Mouse (Mus musculus) hindbrain, postnatal 0 days (tissue): Measurements from ENCODE around the gene Itgb1bp1. TPM values are rescaled to one million over a fixed set of nuclear protein-coding genes. Genes with fewer than 3 reads are reported as not detected.
A peak's percentile ranks its signal among the peaks of the same experiment; 100 is the strongest.

ENCODE experiments used
- ATAC-seq: fragments of 200-750 bp; cut with Nextera tagmentation; 2 replicates; pipeline ENCODE4 v1.8.0; 2017; ENCODE audit warnings: mild to moderate bottlenecking, moderate TSS enrichment, moderate library complexity
- DNase-seq: peaks from one replicate; pipeline ENCODE4 v3.0.0-alpha.2; 2015; ENCODE audit warnings: low spot score
- H3K27ac ChIP-seq: fragments of 300-500 bp; sonication (generic); 2 replicates; pipeline ENCODE4 v1.5.1; 2014; ENCODE audit warnings: mild to moderate bottlenecking
- H3K27me3 ChIP-seq: fragments of 300-500 bp; sonication (generic); 2 replicates; pipeline ENCODE4 v1.6.1; 2014; ENCODE audit warnings: low read length, mixed read lengths; ENCODE audit not compliant: insufficient read depth
- H3K36me3 ChIP-seq: fragments of 300-500 bp; sonication (generic); 2 replicates; pipeline ENCODE4 v1.6.1; 2014; ENCODE audit warnings: low read length, mixed read lengths; ENCODE audit not compliant: insufficient read depth
- H3K4me1 ChIP-seq: fragments of 300-500 bp; sonication (generic); 2 replicates; pipeline ENCODE4 v1.6.1; 2014; ENCODE audit warnings: antibody characterized with exemption, low read length, mixed read lengths; ENCODE audit not compliant: insufficient read depth
- H3K4me2 ChIP-seq: fragments of 300-500 bp; sonication (generic); 2 replicates; pipeline ENCODE4 v1.6.1; 2014; ENCODE audit warnings: low read depth, mild to moderate bottlenecking, low read length, moderate library complexity, mixed read lengths
- H3K4me3 ChIP-seq: fragments of 300-500 bp; sonication (generic); 2 replicates; pipeline ENCODE4 v1.5.1; 2014; ENCODE audit warnings: low read length
- H3K9ac ChIP-seq: fragments of 300-500 bp; sonication (generic); replicated peaks from 2 replicates; pipeline ENCODE4 v1.6.1; 2014; ENCODE audit warnings: mild to moderate bottlenecking, low read length, moderate library complexity, mixed read lengths
- H3K9me3 ChIP-seq: fragments of 300-500 bp; sonication (generic); 2 replicates; pipeline ENCODE4 v1.6.1; 2016; ENCODE audit warnings: low read length, mixed read lengths
- CTCF ChIP-seq: IDR thresholded peaks from 2 replicates; pipeline ENCODE4 v1.5.1; 2016; ENCODE audit warnings: antibody characterized with exemption, control low read depth, low read depth
- WGBS: fragments of 180-500 bp; shearing (Covaris S2); extraction: QIAGEN DNeasy Blood & Tissue Kit; methylation state at CpG from one replicate; pipeline ENCODE4 v1.1.7; 2014; 5-methylcytosine and 5-hydroxymethylcytosine counted together
- polyA plus RNA-seq: library from polyadenylated mRNA; unstranded; fragments of >200 nt; fragmentation: Nextera tagmentation; extraction: Ambion mirVana; gene quantifications from 2 replicates; pipeline ENCODE4 v1.2.1, GENCODE M21; 2015
- total RNA-seq: library from RNA; depleted of rRNA; stranded (reverse); fragments of >200 nt; gene quantifications from 2 replicates; pipeline ENCODE4 v1.2.3, GENCODE M21; 2014

The Itgb1bp1 gene
- total and polyA plus RNA-seq, 2 experiments from 2014 or later, result 21.1 to 38.5 TPM

DNA sequence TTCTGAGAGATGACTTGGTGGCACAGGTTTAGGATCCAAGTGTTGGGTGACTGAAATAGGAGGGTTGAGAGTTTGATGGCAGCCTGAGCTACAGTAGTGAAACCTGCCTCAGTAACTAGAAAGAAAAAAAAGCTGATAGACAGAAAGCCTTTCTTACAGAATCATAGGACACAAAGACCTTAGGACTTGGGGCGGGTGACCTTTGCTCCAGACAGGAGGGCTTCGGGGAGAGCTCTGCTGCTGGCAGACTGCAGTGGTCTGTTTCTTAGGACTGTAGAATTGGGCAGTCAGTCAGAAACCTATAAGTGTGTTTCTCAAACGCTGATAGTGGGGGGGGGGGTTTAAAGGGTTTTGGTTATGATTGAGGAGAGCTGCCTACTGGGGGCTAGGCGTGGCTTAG, 19.7 kb upstream of the Itgb1bp1 start:
- Histone ChIP-seq H3K9me3 (no peaks in the 10 kb centered on the region), H3K4me3 (no peak overlapping the region), H3K27ac (no peak overlapping the region), H3K36me3 (peaks cover 66% of the 10 kb centered on the region), H3K4me1 (no peaks in the 10 kb centered on the region), H3K4me2 (no peak overlapping the region), H3K9ac (no peak overlapping the region), H3K27me3 (no peaks in the 10 kb centered on the region)
- no peak for DNase-seq
- WGBS, result 90% methylated on average over 4 of the region's 4 CpGs
- TF ChIP-seq CTCF, result no peak
- ATAC-seq, result no peak

DNA sequence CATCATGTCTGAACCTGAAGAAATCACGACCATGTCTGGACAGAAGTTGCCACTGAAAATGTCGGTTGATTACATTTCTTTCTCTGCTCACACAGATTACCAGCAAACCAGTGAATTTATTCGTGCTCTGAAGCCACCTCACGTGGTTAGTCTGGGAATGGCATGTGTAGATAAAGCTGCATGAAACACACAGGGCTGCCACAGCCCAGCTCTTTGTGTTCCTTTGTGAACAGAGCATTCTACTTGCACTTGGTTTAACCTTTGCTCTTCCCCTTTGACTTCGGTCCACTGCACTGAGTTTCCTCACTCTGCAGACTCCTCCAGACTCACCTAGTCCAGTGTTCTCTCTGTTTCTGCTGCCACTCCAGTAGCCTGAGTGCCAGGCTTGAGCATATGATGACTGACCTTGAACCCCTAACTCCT, 16.3 kb upstream of the Itgb1bp1 start:
- no peak overlapping the region for H3K4me3 ChIP-seq
- no peak for ATAC-seq
- peaks cover 64% of the 10 kb centered on the region for H3K36me3 ChIP-seq
- H3K27me3 ChIP-seq, result no peaks in the 10 kb centered on the region
- H3K27ac ChIP-seq, result no peak overlapping the region
- WGBS, result 83% methylated on average over 5 of the region's 5 CpGs
- TF ChIP-seq CTCF, result no peak
- no peak overlapping the region for H3K4me2 ChIP-seq
- no peak overlapping the region for H3K9ac ChIP-seq
- DNase-seq, result no peak
- no peaks in the 10 kb centered on the region for H3K9me3 ChIP-seq
- H3K4me1 ChIP-seq, result no peaks in the 10 kb centered on the region

- DNase-seq (no peak), ATAC-seq (no peak)
- 89% methylated on average over 8 of the region's 8 CpGs for WGBS
- Histone ChIP-seq H3K9ac (no peak overlapping the region), H3K9me3 (no peaks in the 10 kb centered on the region), H3K27ac (no peak overlapping the region), H3K4me3 (no peak overlapping the region), H3K27me3 (no peaks in the 10 kb centered on the region), H3K4me1 (no peaks in the 10 kb centered on the region), H3K4me2 (no peak overlapping the region), H3K36me3 (peaks cover 68% of the 10 kb centered on the region)
- no peak for TF ChIP-seq CTCF
Observed at GRCm38 (mm10) chr12:21301932-21302331, 15.8 kb upstream of the Itgb1bp1 start.

DNA sequence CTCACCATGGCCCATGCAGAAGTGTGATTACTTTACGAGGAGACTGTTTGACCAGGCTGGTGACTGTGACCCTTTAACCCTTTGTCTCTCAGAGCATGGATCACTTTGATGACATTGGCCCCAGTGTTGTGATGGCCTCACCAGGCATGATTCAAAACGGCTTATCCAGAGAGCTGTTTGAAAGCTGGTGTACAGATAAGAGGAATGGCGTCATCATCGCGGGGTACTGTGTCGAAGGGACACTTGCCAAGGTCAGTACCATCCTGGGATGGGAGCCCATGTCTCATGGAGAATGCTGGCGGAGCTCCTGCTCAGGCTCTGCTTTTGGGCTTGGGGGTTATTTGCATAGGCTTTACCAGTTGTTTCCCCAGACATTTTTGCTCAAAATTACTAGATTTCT, 15.2 kb upstream of the Itgb1bp1 start:
- H3K27me3 ChIP-seq, result no peaks in the 10 kb centered on the region
- WGBS, result 90% methylated on average over 7 of the region's 7 CpGs
- TF ChIP-seq CTCF, result no peak

DNA sequence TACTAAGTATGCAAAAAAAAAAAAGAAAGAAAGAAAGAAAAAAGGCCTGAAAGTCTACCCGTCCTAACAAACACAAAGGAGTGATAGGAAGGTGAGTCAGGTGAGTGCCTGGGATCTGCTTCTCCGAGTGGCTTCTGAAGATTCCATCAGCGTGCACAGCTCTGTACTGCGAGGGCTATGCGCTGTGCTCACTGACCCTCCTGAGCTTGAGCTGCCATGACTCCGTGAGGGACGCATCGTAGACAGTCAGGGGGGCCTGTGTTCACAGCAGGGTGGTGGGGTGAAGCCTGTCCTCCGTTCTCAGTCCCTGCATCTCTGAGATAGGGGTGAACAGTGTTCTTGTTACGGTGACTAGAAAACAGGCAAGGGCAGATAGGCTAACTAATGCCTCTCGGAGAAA, 12.8 kb upstream of the Itgb1bp1 start:
- Histone ChIP-seq H3K4me2 (no peak overlapping the region), H3K27me3 (no peaks in the 10 kb centered on the region), H3K27ac (no peak overlapping the region), H3K9me3 (no peaks in the 10 kb centered on the region), H3K4me3 (no peak overlapping the region), H3K4me1 (no peaks in the 10 kb centered on the region), H3K36me3 (peaks cover 78% of the 10 kb centered on the region), H3K9ac (no peak overlapping the region)
- no peak for ATAC-seq
- DNase-seq, result no peak
- 94% methylated on average over 11 of the region's 11 CpGs for WGBS
- no peak for TF ChIP-seq CTCF

More for the DNA sequence above, 15.2 kb upstream of the Itgb1bp1 start:
- H3K36me3 ChIP-seq, result peaks cover 70% of the 10 kb centered on the region
- H3K9me3 ChIP-seq, result no peaks in the 10 kb centered on the region
- H3K9ac ChIP-seq, result no peak overlapping the region
- ATAC-seq (no peak), DNase-seq (no peak)
- no peak overlapping the region for H3K4me2 ChIP-seq
- no peak overlapping the region for H3K27ac ChIP-seq
- no peak overlapping the region for H3K4me3 ChIP-seq
- no peaks in the 10 kb centered on the region for H3K4me1 ChIP-seq

- Histone ChIP-seq H3K27ac (peak overlapping the region; percentile 51; the same call in 1 of the 2 replicates), H3K4me1 (no peaks in the 10 kb centered on the region), H3K4me2 (no peak overlapping the region), H3K9ac (no peak overlapping the region), H3K9me3 (no peaks in the 10 kb centered on the region), H3K4me3 (no peak overlapping the region), H3K36me3 (peaks cover 22% of the 10 kb centered on the region), H3K27me3 (no peaks in the 10 kb centered on the region)
- DNase-seq (peak; percentile 37), ATAC-seq (no peak)
- WGBS, result 81% methylated on average over 6 of the region's 6 CpGs
- no peak for TF ChIP-seq CTCF
Observed at GRCm38 (mm10) chr12:21289651-21290050, 3.6 kb upstream of the Itgb1bp1 start.

DNA sequence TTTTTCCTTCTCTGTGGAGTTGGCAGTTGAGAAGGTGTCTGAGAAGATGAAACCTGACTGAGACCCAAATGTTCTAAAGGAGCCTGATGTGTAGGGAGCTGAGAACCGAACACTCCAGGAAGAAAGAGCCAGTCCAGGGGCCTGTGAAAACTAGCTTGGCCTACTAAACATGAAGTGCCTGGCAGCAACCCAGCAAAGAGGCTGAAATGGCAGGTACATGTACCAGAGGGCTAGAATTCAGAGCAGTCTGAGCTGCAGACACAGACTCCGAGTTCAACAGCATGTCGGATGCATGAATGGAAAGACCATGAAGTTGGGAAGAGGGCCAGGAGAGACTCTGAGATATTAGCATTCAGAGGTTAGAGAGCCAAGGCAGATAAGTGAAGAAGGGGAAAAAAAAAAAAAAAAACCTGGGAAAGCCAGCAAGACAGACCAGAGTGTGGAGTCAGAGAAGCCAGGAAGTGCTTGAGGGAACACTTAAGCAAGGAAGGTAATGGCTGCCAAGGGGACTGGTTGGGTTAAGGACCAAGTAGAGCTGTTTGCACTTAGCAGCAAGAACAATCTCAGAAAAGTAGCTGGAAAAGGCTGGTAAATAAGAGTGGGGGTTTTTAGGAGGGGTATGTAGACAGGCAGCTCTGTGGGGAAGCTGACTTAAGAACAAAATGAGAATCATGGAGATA, 2.8 kb upstream of the Itgb1bp1 start:
- no peak overlapping the region for H3K9ac ChIP-seq
- DNase-seq, result no peak
- H3K4me2 ChIP-seq, result no peak overlapping the region
- H3K4me1 ChIP-seq, result no peaks in the 10 kb centered on the region
- H3K27ac ChIP-seq, result no peak overlapping the region
- peaks cover 17% of the 10 kb centered on the region; the same call in 1 of the 2 replicates for H3K36me3 ChIP-seq
- H3K4me3 ChIP-seq, result no peak overlapping the region
- H3K9me3 ChIP-seq, result no peaks in the 10 kb centered on the region
- H3K27me3 ChIP-seq, result no peaks in the 10 kb centered on the region
- no peak for ATAC-seq
- no peak for TF ChIP-seq CTCF
- WGBS, result 83% methylated on average over 3 of the region's 3 CpGs
